Mouse (Mus musculus) CH12.LX (cell line): ENCODE data around the gene Itga9.

ENCODE experiments used
- CHD1 ChIP-seq: IDR thresholded peaks from 2 replicates; pipeline ENCODE4 v1.6.1; 2012; ENCODE audit warnings: low read depth, low read length, improper control_type of control experiment, inconsistent platforms
- CTCF ChIP-seq, 2 experiments: IDR thresholded peaks in 1 of 2; conservative IDR thresholded peaks in 1 of 2; 2 replicates each; pipeline ENCODE4 v1.5.1; 2011 to 2012; ENCODE audit warnings: low read depth in 2 of 2, low read length in 2 of 2, improper control_type of control experiment in 1 of 2, inconsistent platforms in 1 of 2, mild to moderate bottlenecking in 1 of 2, moderate library complexity in 1 of 2
- EP300 ChIP-seq: IDR thresholded peaks from 2 replicates; pipeline ENCODE4 v1.6.1; 2011; ENCODE audit warnings: low read length, improper control_type of control experiment
- HCFC1 ChIP-seq: IDR thresholded peaks from 2 replicates; pipeline ENCODE4 v1.6.1; 2012; ENCODE audit warnings: low read depth, mild to moderate bottlenecking, inconsistent platforms, low read length, improper control_type of control experiment
- MAX ChIP-seq: IDR thresholded peaks from 2 replicates; pipeline ENCODE4 v1.6.1; 2011; ENCODE audit warnings: low read length, improper control_type of control experiment
- MXI1 ChIP-seq: IDR thresholded peaks from 2 replicates; pipeline ENCODE4 v1.6.1; 2011; ENCODE audit warnings: mild to moderate bottlenecking, low read depth, low read length, improper control_type of control experiment
- MYC ChIP-seq: IDR thresholded peaks from 2 replicates; pipeline ENCODE4 v1.6.1; 2011; ENCODE audit warnings: low read depth, mild to moderate bottlenecking, improper control_type of control experiment, low read length
- POLR2A ChIP-seq: IDR thresholded peaks from 2 replicates; pipeline ENCODE4 v1.6.1; 2011; ENCODE audit warnings: low read depth, mild to moderate bottlenecking, improper control_type of control experiment, low read length
- RAD21 ChIP-seq: IDR thresholded peaks from 2 replicates; pipeline ENCODE4 v1.6.1; 2011; ENCODE audit warnings: low read depth, mild to moderate bottlenecking, low read length, improper control_type of control experiment, moderate library complexity
- SIN3A ChIP-seq: IDR thresholded peaks from 2 replicates; pipeline ENCODE4 v1.6.1; 2012; ENCODE audit warnings: low read length, improper control_type of control experiment, inconsistent platforms
- ZC3H11A ChIP-seq: IDR thresholded peaks from 2 replicates; pipeline ENCODE4 v1.6.1; 2012; ENCODE audit warnings: low read depth, mild to moderate bottlenecking, inconsistent platforms, low read length, improper control_type of control experiment
- ZMIZ1 ChIP-seq: IDR thresholded peaks from 2 replicates; pipeline ENCODE4 v1.6.1; 2012; ENCODE audit warnings: low read depth, mild to moderate bottlenecking, inconsistent platforms, low read length, improper control_type of control experiment

DNA sequence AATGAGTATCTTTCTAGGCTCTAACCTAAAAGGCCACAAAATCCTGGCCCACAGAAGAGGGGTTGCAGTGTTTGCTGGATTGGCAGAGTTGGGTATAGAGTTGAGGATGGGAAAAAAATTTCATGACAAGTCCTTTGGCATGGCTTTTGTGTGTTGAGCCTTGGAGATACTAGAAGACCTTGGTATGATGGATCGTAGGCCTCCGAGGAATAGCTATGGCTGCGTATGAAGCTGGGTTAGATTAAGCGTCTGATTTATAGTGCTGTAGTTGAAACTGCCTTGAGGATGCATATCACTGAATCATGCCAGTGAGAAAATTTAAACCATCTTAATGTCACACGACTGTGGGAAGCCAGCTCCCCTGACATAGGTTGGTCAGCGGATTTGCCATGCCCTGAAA is 114.6 kb downstream of the Itga9 start:
- TF ChIP-seq CTCF (conservative IDR thresholded peaks at IDR 0.05 in 1 of 2, IDR thresholded peaks at IDR 0.05 in 1 of 2; ENCODE audit: low read depth in 2 of 2, low read length in 2 of 2): no peak
- TF ChIP-seq HCFC1: no peak
- no peak for TF ChIP-seq MAX
- no peak for TF ChIP-seq POLR2A
- no peak for TF ChIP-seq RAD21
- TF ChIP-seq EP300: no peak
- TF ChIP-seq CHD1: no peak
- TF ChIP-seq MXI1: no peak
- no peak for TF ChIP-seq SIN3A
- no peak for TF ChIP-seq ZMIZ1
- no peak for TF ChIP-seq MYC
- TF ChIP-seq ZC3H11A: no peak
